Mouse (Mus musculus): ENCODE data around the gene AI481877.

DNA sequence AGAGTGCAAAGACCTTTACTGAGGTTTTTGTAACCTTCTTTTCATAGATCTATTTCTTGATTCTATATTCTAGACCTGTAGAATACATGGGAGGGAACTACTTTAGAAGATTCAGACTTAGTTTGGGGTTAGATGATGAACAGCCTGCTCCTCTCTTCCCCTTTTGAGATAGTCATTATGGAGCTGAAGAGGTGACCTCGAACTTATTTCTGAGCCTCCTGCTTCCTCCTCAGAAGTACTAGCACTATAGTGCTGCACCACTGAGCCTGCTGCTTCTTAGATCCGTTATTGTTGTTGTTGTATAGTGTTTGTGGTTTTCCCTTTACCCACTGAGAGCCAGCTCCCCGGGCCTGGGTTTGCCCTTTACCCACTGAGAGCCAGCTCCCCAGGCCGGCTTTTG is 129.1 kb downstream of the AI481877 start:
- TF ChIP-seq POLR2A (IDR thresholded peaks at IDR 0.05; ENCODE audit: control insufficient read depth, low read depth, low read length) = no peak
- TF ChIP-seq CTCF (IDR thresholded peaks at IDR 0.05; ENCODE audit: control insufficient read depth, insufficient read depth, insufficient replicate concordance, low read depth, low read length) = no peak

Data from testis, adult 2 months (tissue).